Mouse (Mus musculus) kidney, embryonic 14.5 days (tissue): Measurements from ENCODE around the gene Scrn1. TPM values are rescaled to one million over a fixed set of nuclear protein-coding genes. Genes with fewer than 3 reads are reported as not detected.
A peak's percentile ranks its signal among the peaks of the same experiment; 100 is the strongest.

ENCODE experiments used
- ATAC-seq: fragments of 200-750 bp; cut with Nextera tagmentation; 2 replicates; pipeline ENCODE4 v1.8.0; 2017; ENCODE audit warnings: moderate number of reproducible peaks, mild to moderate bottlenecking, moderate TSS enrichment, moderate library complexity; ENCODE audit not compliant: low FRiP score, low TSS enrichment
- H3K27ac ChIP-seq: fragments of 300-500 bp; sonication (generic); 2 replicates; pipeline ENCODE4 v1.5.1; 2014; ENCODE audit warnings: low read depth, mild to moderate bottlenecking, low read length, moderate library complexity, mixed read lengths
- H3K27me3 ChIP-seq: fragments of 300-500 bp; sonication (generic); 2 replicates; pipeline ENCODE4 v1.6.1; 2014; ENCODE audit warnings: mild to moderate bottlenecking, low read length; ENCODE audit not compliant: control insufficient read depth, insufficient read depth
- H3K36me3 ChIP-seq: fragments of 300-500 bp; sonication (generic); 2 replicates; pipeline ENCODE4 v1.6.1; 2014; ENCODE audit warnings: low read length, mixed read lengths; ENCODE audit not compliant: control insufficient read depth, insufficient read depth
- H3K4me1 ChIP-seq: fragments of 300-500 bp; sonication (generic); 2 replicates; pipeline ENCODE4 v1.6.1; 2014; ENCODE audit warnings: low read length, mixed read lengths; ENCODE audit not compliant: control insufficient read depth, insufficient read depth
- H3K4me2 ChIP-seq: fragments of 300-500 bp; sonication (generic); replicated peaks from 2 replicates; pipeline ENCODE4 v1.6.1; 2014; ENCODE audit warnings: low read depth, mild to moderate bottlenecking, low read length
- H3K4me3 ChIP-seq: fragments of 300-500 bp; sonication (generic); 2 replicates; pipeline ENCODE4 v1.5.1; 2014; ENCODE audit warnings: mild to moderate bottlenecking, low read length
- H3K9ac ChIP-seq: fragments of 300-500 bp; sonication (generic); 2 replicates; pipeline ENCODE4 v1.6.1; 2014; ENCODE audit warnings: low read depth, mild to moderate bottlenecking, low read length, moderate library complexity
- H3K9me3 ChIP-seq: fragments of 300-500 bp; sonication (generic); 2 replicates; pipeline ENCODE4 v1.6.1; 2016; ENCODE audit warnings: low read length; ENCODE audit not compliant: control insufficient read depth
- WGBS: fragments of 180-500 bp; shearing (Covaris S2); extraction: QIAGEN DNeasy Blood & Tissue Kit; methylation state at CpG from one replicate; pipeline ENCODE4 v1.1.7; 2014; 5-methylcytosine and 5-hydroxymethylcytosine counted together
- polyA plus RNA-seq: library from polyadenylated mRNA; unstranded; fragments of >200 nt; fragmentation: Nextera tagmentation; extraction: Ambion mirVana; gene quantifications from 2 replicates; pipeline ENCODE4 v1.2.1, GENCODE M21; 2014

Gene Scrn1
- polyA plus RNA-seq, 1 experiment from 2014 or later: 6.3 TPM

DNA sequence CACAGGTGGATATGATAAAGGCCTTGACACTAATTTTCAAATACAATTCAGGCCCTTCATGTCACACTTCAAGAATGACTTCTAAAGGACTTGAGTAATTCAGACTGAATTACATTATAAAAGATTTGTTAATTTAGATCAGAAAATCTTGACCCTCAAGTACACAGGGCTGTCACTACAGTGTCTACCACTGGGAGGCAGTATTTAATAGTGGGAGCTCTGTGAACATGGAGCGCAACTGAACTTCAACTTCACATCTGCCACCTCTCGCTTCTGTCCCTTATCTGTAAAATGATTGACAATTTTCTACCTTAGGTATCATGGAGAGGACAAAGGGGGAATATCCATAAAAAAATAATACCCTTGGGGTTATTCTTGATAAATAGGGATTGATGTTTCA lies 19.9 kb upstream of the Scrn1 start:
- no peaks in the 10 kb centered on the region for H3K27me3 ChIP-seq
- H3K27ac ChIP-seq: no peak overlapping the region
- no peaks in the 10 kb centered on the region for H3K4me1 ChIP-seq
- H3K4me3 ChIP-seq: no peak overlapping the region
- H3K9me3 ChIP-seq: no peaks in the 10 kb centered on the region
- no peak overlapping the region for H3K4me2 ChIP-seq
- WGBS: 27% methylated on average over 2 of the region's 2 CpGs
- H3K36me3 ChIP-seq: peaks cover 7% of the 10 kb centered on the region; the same call in 1 of the 2 replicates
- no peak overlapping the region for H3K9ac ChIP-seq
- no peak for ATAC-seq

DNA sequence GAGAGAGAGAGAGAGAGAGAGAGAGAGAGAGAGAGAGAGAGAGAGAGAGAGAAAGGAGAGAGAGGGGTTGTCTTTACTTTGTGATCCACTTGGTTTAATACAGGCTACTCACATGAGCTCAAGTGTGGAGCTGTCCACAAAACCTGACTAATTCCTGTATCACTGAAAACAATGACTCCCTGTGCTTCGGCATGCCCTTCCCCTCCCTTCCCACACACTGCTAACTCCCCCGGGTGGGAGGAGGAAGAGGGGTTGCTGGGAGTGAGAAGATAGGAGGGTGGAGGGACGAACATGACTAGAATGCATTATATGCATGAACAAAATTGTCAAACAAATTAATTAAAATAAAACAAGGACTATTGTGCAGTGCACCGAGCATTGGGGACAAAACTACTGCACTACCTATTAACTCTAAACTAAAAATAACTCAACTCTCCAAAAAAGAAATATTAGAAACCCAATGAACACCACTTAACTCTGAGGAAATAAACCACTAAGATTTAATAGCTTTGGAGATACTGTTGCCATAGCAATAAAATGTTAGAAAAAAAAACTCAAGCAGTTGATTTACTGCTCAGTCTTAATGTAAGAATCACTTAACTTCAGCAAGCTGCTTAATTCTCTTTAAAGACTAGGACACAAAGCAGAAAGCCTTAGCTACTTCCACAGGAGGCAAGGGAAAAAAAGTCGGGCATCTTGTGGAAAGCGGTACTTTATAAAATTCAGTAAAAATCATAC lies 7.1 kb upstream of the Scrn1 start:
- Histone ChIP-seq H3K9ac (no peak overlapping the region), H3K9me3 (no peaks in the 10 kb centered on the region), H3K4me2 (peak overlapping the region; percentile 18), H3K4me3 (no peak overlapping the region), H3K36me3 (no peaks in the 10 kb centered on the region), H3K27me3 (no peaks in the 10 kb centered on the region), H3K27ac (no peak overlapping the region), H3K4me1 (peaks cover 17% of the 10 kb centered on the region)
- WGBS: 17% methylated on average over 6 of the region's 6 CpGs
- ATAC-seq: peak; percentile 82

DNA sequence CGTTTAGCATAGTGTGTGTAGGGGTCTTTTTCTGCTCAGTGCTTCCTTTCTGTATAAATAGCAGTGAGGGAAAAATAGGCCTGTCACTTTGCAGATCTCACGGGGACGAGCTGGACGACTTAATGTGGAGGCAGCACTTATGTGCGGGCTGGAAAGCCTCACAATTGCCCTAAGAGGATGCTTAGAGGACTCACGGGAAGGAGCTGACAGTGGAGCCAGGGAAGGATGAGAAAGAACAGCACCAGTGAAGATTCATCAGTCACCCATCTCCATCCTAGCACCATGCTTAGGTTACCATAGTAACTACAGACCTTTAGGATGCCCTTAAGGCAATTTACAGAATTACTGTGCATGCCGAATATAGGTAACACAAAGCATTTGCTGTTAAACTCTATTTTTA lies 3.5 kb upstream of the Scrn1 start:
- Histone ChIP-seq H3K4me2 (no peak overlapping the region), H3K27me3 (0 out of 2 replicates have a peak, but pooled peaks cover 5% of the 10 kb centered on the region), H3K9me3 (no peaks in the 10 kb centered on the region), H3K4me3 (no peak overlapping the region), H3K9ac (no peak overlapping the region), H3K27ac (no peak overlapping the region), H3K36me3 (no peaks in the 10 kb centered on the region), H3K4me1 (peaks cover 31% of the 10 kb centered on the region)
- no peak for ATAC-seq
- 26% methylated on average over 7 of the region's 7 CpGs for WGBS

DNA sequence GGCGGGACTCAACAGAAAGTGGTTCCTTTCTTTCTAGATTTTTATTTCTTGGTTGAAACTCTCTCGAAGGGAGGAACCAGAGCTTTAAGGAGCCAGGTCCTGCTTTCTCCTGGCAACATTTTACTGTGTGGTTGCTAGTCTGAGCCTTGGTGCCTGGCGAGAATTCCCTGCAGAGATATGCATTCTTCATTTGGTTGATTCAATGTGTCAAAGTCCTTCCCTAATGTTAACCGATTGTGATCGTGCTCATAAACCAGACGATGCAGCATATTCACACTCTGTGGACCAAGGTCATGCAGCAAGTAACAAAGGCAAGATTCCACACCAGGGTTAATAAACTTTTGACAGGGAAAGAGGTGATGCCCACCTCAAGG lies 244 bp upstream of the Scrn1 start:
- Histone ChIP-seq H3K4me2 (peak overlapping the region; percentile 95), H3K27me3 (0 out of 2 replicates have a peak, but pooled peaks cover 5% of the 10 kb centered on the region), H3K27ac (no peak overlapping the region), H3K9ac (peak overlapping the region; percentile 56; the same call in 1 of the 2 replicates), H3K4me3 (peak overlapping the region; percentile 52), H3K4me1 (peaks cover 14% of the 10 kb centered on the region; the same call in 1 of the 2 replicates), H3K9me3 (no peaks in the 10 kb centered on the region), H3K36me3 (no peaks in the 10 kb centered on the region)
- ATAC-seq: 0 out of 2 replicates have a peak, but pooled peaks have one; percentile 10
- WGBS: 16% methylated on average over 6 of the region's 6 CpGs

DNA sequence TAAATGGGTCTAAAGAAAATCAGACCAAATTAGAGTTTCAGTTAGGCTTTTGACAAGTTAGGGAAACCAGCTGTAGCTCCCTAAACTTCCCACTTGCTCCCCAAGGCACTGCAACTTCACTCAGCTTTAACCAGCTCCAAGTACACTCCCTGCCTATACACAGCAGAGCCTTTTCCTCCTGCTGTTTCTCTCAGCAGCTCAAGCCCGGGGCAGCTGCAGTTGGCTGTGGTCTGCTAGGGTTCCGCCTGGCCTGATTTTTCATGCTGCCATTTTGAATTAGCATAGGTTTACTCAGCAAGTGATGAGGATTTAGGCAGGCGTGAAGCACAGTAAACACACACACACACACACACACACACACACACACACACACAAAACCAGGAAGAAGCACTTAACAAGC lies 1.3 kb downstream of the Scrn1 start:
- Histone ChIP-seq H3K4me1 (peaks cover 14% of the 10 kb centered on the region; the same call in 1 of the 2 replicates), H3K4me2 (no peak overlapping the region), H3K27me3 (0 out of 2 replicates have a peak, but pooled peaks cover 5% of the 10 kb centered on the region), H3K36me3 (no peaks in the 10 kb centered on the region), H3K27ac (no peak overlapping the region), H3K9ac (no peak overlapping the region), H3K4me3 (no peak overlapping the region), H3K9me3 (no peaks in the 10 kb centered on the region)
- no peak for ATAC-seq
- 50% methylated on average over 3 of the region's 3 CpGs for WGBS

DNA sequence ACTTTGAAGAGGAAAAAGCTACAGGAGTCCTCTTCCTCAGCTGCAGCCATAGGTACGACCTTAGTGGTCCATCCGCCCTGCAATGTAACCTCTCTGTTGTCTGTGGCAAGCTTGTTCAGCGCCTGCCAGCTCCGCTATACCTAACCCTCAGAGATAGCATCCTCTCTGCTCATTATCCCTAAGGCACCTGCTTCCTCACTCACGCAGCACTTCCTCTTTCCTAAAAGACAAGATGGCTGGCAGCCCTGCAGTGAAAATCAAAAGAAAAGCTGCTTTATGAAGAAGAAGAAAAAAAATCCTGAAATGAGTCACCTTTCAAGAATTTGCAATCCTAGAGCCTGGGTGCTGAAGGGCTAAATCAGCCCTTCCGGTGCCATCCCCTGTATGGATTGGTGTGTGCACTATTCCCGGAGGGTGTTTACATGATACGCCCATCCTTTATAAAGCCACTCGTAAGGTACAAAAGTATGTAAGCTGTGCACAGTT lies 1.7 kb downstream of the Scrn1 start:
- Histone ChIP-seq H3K27me3 (0 out of 2 replicates have a peak, but pooled peaks cover 5% of the 10 kb centered on the region), H3K36me3 (no peaks in the 10 kb centered on the region), H3K4me1 (peaks cover 14% of the 10 kb centered on the region; the same call in 1 of the 2 replicates), H3K9ac (no peak overlapping the region), H3K9me3 (no peaks in the 10 kb centered on the region), H3K4me3 (no peak overlapping the region), H3K27ac (no peak overlapping the region), H3K4me2 (no peak overlapping the region; the same call in 1 of the 2 replicates)
- ATAC-seq: no peak
- 79% methylated on average over 9 of the region's 9 CpGs for WGBS

DNA sequence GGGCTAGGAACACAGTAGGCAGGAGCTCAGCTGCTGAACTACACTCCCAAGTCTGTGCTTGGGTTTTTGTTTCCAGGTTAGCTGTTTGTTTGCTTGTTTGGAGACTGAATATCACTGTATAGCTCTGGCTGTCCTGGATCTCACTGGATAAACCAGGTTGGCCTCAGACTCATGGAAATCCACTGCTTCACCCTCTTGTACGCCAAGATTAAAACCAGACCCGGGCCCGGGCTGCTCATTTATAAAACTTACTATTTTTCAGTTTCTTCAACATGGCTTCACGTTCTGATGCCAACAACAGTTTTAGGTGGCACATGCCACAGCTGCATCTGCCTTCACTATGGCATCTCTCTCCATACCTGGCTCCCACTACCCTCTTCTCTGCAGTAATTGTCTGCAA lies 2.7 kb downstream of the Scrn1 start:
- H3K36me3 ChIP-seq: no peaks in the 10 kb centered on the region
- no peak overlapping the region for H3K4me2 ChIP-seq
- WGBS: 91% methylated on average over 4 of the region's 4 CpGs

DNA sequence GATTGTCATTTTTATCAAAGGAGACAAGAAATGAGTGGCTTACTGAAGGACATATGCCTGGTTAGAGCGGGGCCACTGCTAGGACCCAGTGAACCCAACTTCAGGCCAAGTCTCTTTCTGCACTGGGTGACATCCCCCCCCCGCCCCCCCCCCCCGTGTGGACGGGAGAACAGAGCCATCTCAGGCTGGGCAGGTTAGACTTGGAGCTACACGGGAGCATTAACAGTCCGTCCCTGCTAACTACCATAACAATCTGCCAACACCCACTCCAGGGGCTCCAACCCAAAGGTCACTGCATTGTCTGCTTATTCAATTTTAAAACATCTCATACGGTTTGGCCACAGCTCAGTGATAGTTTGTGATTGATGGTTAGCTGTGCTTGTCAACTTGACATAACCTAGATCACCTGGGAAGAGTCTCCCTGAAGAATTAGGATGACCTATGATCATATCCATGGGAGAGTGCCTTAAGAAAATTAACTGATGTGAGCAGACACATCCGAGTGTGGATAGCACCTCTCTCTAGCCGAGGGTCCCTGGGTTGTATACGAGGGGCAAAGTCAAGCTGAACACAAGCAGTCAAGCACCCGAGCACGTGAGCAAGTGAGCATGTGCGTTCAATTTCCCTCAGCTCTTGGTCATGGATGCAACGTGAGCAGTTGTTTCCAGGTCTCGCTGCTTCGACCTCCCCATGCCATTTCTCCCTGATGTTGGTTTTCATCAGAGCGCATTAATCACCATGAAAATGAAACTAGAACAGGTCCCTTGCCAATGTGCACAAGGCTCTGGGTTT lies 4.1 kb downstream of the Scrn1 start:
- Histone ChIP-seq H3K4me1 (0 out of 2 replicates have a peak, but pooled peaks cover 6% of the 10 kb centered on the region), H3K27ac (no peak overlapping the region), H3K27me3 (0 out of 2 replicates have a peak, but pooled peaks cover 5% of the 10 kb centered on the region), H3K9me3 (no peaks in the 10 kb centered on the region), H3K9ac (no peak overlapping the region), H3K4me2 (no peak overlapping the region), H3K36me3 (no peaks in the 10 kb centered on the region), H3K4me3 (no peak overlapping the region)
- no peak for ATAC-seq
- WGBS: 77% methylated on average over 16 of the region's 17 CpGs

More for the DNA sequence above, 2.7 kb downstream of the Scrn1 start:
- Histone ChIP-seq H3K27me3 (0 out of 2 replicates have a peak, but pooled peaks cover 5% of the 10 kb centered on the region), H3K4me3 (no peak overlapping the region), H3K9ac (no peak overlapping the region), H3K4me1 (peaks cover 14% of the 10 kb centered on the region; the same call in 1 of the 2 replicates), H3K27ac (no peak overlapping the region), H3K9me3 (no peaks in the 10 kb centered on the region)
- ATAC-seq: no peak
